Mouse (Mus musculus) embryonic facial prominence, embryonic 14.5 days (tissue): ENCODE measurements around the gene Sebox. TPM values are rescaled to one million over a fixed set of nuclear protein-coding genes. Genes with fewer than 3 reads are reported as not detected.

Source experiments
- ATAC-seq: fragments of 200-750 bp; cut with Nextera tagmentation; 2 replicates; pipeline ENCODE4 v1.8.0; 2017; ENCODE audit warnings: low read depth, moderate number of reproducible peaks, moderate TSS enrichment
- DNase-seq: peaks from one replicate; pipeline ENCODE4 v3.0.0-alpha.2; 2015; ENCODE audit warnings: low spot score
- H3K27ac ChIP-seq: fragments of 300-500 bp; sonication (generic); replicated peaks from 2 replicates; pipeline ENCODE4 v1.5.1; 2014; ENCODE audit warnings: low read depth, mild to moderate bottlenecking, low read length, moderate library complexity
- H3K27me3 ChIP-seq: fragments of 300-500 bp; sonication (generic); replicated peaks from 2 replicates; pipeline ENCODE4 v1.6.1; 2014; ENCODE audit warnings: low read length; ENCODE audit not compliant: control insufficient read depth, insufficient read depth
- H3K36me3 ChIP-seq: fragments of 300-500 bp; sonication (generic); 2 replicates; pipeline ENCODE4 v1.6.1; 2014; ENCODE audit warnings: low read length, mixed read lengths; ENCODE audit not compliant: control insufficient read depth, insufficient read depth
- H3K4me1 ChIP-seq: fragments of 300-500 bp; sonication (generic); 2 replicates; pipeline ENCODE4 v1.6.1; 2014; ENCODE audit warnings: antibody characterized with exemption, low read length; ENCODE audit not compliant: control insufficient read depth, insufficient read depth
- H3K4me2 ChIP-seq: fragments of 300-500 bp; sonication (generic); 2 replicates; pipeline ENCODE4 v1.6.1; 2014; ENCODE audit warnings: low read depth, mild to moderate bottlenecking, low read length, moderate library complexity, mixed read lengths
- H3K4me3 ChIP-seq: fragments of 300-500 bp; sonication (generic); 2 replicates; pipeline ENCODE4 v1.5.1; 2014; ENCODE audit warnings: low read depth, mild to moderate bottlenecking, low read length
- H3K9ac ChIP-seq: fragments of 300-500 bp; sonication (generic); 2 replicates; pipeline ENCODE4 v1.6.1; 2014; ENCODE audit warnings: low read depth, mild to moderate bottlenecking, low read length, moderate library complexity, mixed read lengths
- H3K9me3 ChIP-seq: fragments of 300-500 bp; sonication (generic); 2 replicates; pipeline ENCODE4 v1.6.1; 2016; ENCODE audit warnings: low read length; ENCODE audit not compliant: control insufficient read depth
- WGBS: fragments of 180-500 bp; shearing (Covaris S2); extraction: QIAGEN DNeasy Blood & Tissue Kit; methylation state at CpG from one replicate; pipeline ENCODE4 v1.1.7; 2014; 5-methylcytosine and 5-hydroxymethylcytosine counted together
- polyA plus RNA-seq: library from polyadenylated mRNA; unstranded; fragments of >200 nt; fragmentation: Nextera tagmentation; extraction: Ambion mirVana; gene quantifications from 2 replicates; pipeline ENCODE4 v1.2.1, GENCODE M21; 2014

Gene Sebox
- polyA plus RNA-seq, 1 experiment from 2014 or later: 0.17 TPM

DNA sequence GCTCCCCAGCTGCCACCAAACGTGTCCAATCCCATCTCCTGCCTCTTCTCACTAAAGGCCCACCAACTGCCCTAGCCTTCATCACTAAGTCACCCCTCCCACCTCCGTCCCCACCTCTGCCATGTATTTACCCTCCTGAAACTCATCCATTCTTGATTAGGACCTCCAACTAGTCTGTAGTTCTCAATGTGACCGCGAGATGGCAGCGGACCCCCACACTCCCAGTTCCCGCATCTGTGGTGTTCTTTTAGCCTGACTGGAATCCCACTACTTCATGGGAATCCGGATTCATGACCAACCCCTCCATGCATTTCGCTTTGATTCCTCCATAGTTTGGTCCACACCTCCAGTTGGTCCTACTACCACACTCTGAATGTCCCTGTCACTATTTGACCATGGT is 15.1 kb upstream of the Sebox start:
- no peak overlapping the region for H3K9ac ChIP-seq
- peak; percentile 40 for DNase-seq
- H3K36me3 ChIP-seq: no peaks in the 10 kb centered on the region
- H3K9me3 ChIP-seq: no peaks in the 10 kb centered on the region
- no peak overlapping the region for H3K4me2 ChIP-seq
- no peak overlapping the region for H3K27ac ChIP-seq
- H3K4me1 ChIP-seq: no peaks in the 10 kb centered on the region
- under 1% methylated on average over 8 of the region's 8 CpGs for WGBS
- no peak overlapping the region for H3K4me3 ChIP-seq
- ATAC-seq: no peak; the same call in 1 of the 2 replicates
- peaks cover 54% of the 10 kb centered on the region for H3K27me3 ChIP-seq

DNA sequence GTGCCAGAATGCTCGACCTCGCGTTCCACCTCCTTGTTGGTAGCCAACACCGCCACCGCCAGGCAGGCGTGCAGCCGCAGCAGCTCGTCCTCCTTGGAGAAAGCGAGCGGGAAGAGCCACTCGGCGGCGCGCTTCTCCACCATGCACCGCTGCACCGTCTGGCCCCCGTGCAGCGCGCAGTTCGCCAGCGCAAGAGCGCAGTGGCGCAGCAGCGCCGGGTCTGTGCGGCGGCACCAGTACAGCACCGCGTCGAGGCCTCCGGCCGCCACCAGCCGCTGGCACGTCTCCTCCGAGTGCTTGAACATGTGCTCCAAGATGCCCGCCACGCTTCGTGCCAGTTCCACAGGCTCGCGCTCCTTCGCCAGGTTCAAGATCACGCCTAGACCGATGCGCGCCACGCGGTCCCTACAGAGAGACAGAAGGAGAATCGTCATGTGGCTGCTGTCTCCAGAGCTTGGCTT is 12.4 kb upstream of the Sebox start:
- Histone ChIP-seq H3K9ac (0 out of 2 replicates have a peak overlapping the region, but pooled peaks have one; percentile 10), H3K27ac (no peak overlapping the region), H3K4me3 (peak overlapping the region; percentile 28), H3K36me3 (no peaks in the 10 kb centered on the region), H3K9me3 (no peaks in the 10 kb centered on the region), H3K27me3 (peaks cover 57% of the 10 kb centered on the region), H3K4me2 (peak overlapping the region; percentile 49), H3K4me1 (no peaks in the 10 kb centered on the region)
- DNase-seq (peak; percentile 59), ATAC-seq (peak; percentile 63)
- WGBS: 12% methylated on average over 34 of the region's 48 CpGs

- WGBS: 4% methylated on average over 6 of the region's 6 CpGs
- no peak overlapping the region for H3K9ac ChIP-seq
- H3K4me2 ChIP-seq: no peak overlapping the region
These were observed 7.3 kb upstream of the Sebox start for GRCm38 (mm10) chr11:78495904-78496303.

DNA sequence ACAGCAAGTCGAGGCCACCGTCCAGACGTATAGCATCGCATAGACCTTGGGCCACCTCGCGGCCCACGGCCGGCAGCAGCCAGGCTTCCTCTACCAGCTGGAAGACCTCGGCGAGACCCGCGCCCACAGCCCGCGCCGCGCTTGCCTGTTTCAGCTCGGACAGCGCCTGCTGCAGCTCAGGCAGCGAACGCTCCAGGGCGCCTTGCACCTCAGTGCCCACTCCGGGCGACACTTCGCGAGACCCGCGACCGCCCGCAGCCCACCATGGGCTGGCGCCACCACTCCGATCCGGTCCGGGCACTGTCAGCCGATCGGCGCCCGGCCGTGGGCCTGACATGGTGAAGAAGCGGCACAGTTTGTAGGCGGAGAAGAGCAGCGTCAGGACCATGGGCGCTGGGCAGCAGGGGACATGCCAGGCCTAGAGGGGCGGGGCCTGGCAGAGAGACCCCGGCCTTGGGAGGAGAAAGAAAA is 6.1 kb upstream of the Sebox start:
- Histone ChIP-seq H3K36me3 (no peaks in the 10 kb centered on the region), H3K27me3 (peaks cover 28% of the 10 kb centered on the region), H3K9ac (peak overlapping the region; percentile 60), H3K4me1 (peaks cover 12% of the 10 kb centered on the region; the same call in 1 of the 2 replicates), H3K4me3 (peak overlapping the region; percentile 50), H3K9me3 (no peaks in the 10 kb centered on the region), H3K27ac (0 out of 2 replicates have a peak overlapping the region, but pooled peaks have one; percentile 10), H3K4me2 (peak overlapping the region; percentile 97)
- WGBS: under 1% methylated on average over 42 of the region's 44 CpGs
- DNase-seq (peak; percentile 22), ATAC-seq (peak; percentile 50)

More at GRCm38 (mm10) chr11:78495904-78496303, 7.3 kb upstream of the Sebox start:
- H3K27me3 ChIP-seq: peaks cover 35% of the 10 kb centered on the region
- no peak overlapping the region for H3K27ac ChIP-seq
- H3K36me3 ChIP-seq: no peaks in the 10 kb centered on the region
- DNase-seq: peak; percentile 69
- no peaks in the 10 kb centered on the region for H3K9me3 ChIP-seq
- ATAC-seq: no peak
- no peak overlapping the region for H3K4me3 ChIP-seq
- peaks cover 12% of the 10 kb centered on the region; the same call in 1 of the 2 replicates for H3K4me1 ChIP-seq

DNA sequence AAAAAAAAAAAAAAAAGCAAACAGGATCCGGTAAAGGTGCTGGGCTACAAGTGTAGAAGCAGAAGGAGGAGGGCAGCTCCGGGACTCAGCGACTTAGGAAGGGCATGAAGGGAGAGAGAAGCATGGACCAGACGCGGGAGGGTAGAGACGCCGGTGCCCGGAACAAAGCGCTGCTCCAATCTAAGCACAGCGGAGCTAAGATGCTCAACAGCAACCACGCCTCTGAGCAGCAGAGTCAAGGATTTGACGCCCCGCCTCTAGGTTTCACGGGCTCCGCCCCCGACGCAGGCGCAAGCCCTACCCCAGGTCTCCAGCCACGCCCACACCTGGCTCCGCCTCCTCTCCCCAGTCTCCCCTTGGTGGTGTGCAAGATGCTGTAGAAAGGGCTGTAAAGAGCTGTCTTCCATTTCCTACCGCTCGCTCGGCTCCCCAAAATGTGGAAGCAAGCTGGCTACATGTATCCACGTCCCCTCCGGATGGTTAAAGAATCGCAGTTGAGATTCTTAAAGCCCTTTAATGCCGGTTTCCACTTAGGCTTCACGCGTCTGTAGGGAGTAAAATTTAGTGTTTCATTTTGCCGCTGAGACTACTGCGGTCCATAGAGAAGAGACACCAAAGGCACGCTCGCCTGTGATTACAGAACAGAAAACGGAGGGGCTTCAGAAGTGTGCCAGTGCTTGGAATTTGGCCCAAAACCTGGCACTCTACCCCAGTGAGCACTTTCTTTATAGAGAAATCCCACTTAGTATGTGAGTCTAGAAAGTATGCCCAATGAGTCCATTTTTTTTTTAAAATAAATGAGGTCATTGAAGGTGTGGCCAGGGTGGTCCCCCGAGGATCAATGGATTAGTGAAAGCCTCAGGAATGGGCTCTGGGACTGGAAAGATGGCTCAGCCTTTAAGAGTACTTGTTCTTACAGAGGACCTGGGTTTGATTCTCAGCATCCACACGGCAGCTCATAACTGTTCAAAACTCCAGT is 5.4 kb upstream of the Sebox start, which contains the start of gene Sarm1:
Sarm1 (minus strand) TSS at position 211 of the 979 bp plus-strand sequence.
- ATAC-seq (peak; percentile 98), DNase-seq (peak; percentile 97)
- H3K27ac ChIP-seq: peak within 1 kb of the TSS; percentile 10; the same call in 1 of the 2 replicates
- H3K27me3 ChIP-seq: peaks cover 28% of the 10 kb centered on the region
- H3K9ac ChIP-seq: peak within 1 kb of the TSS; percentile 60
- peaks cover 12% of the 10 kb centered on the region; the same call in 1 of the 2 replicates for H3K4me1 ChIP-seq
- peak within 1 kb of the TSS; percentile 97 for H3K4me2 ChIP-seq
- H3K9me3 ChIP-seq: no peaks in the 10 kb centered on the region
- WGBS: 3% methylated on average over 31 of the region's 36 CpGs
- H3K36me3 ChIP-seq: no peaks in the 10 kb centered on the region
- peak within 1 kb of the TSS; percentile 50 for H3K4me3 ChIP-seq

DNA sequence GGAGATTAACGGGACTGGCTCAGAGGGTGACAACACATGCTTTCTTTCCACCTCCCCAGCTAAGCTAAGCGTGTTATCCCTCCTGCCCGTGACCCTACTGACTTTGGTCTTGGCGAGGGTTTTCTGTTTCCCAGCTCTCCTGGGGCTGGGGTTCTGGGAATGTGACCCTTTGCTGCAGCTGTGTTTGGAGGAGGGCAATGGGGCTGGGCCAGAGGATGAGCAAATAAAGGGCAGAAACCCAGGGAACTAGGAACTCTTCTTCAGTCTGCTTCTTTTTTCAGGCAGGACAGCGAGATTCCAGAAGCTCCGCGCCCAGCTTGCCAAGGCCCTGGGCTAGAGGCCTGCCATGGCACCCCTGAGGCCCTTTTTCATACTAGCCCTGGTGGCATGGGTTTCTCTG is 4.2 kb upstream of the Sebox start, which contains the start of gene Vtn:
Vtn (plus strand) TSS at position 88 of the 400 bp plus-strand sequence.
- ATAC-seq: no peak
- Histone ChIP-seq H3K4me3 (peak within 1 kb of the TSS; percentile 50), H3K9ac (peak within 1 kb of the TSS; percentile 60), H3K9me3 (no peaks in the 10 kb centered on the region), H3K36me3 (no peaks in the 10 kb centered on the region), H3K4me2 (peak within 1 kb of the TSS; percentile 97), H3K27me3 (peaks cover 28% of the 10 kb centered on the region), H3K4me1 (peaks cover 12% of the 10 kb centered on the region; the same call in 1 of the 2 replicates), H3K27ac (no peak within 1 kb of the TSS; the same call in 1 of the 2 replicates)
- DNase-seq: no peak
- WGBS: 59% methylated on average over 7 of the region's 7 CpGs

GRCm38 (mm10) chr11:78499543-78499942 is 3.7 kb upstream of the Sebox start:
- H3K4me2 ChIP-seq: no peak overlapping the region
- no peak overlapping the region for H3K27ac ChIP-seq
- WGBS: 44% methylated on average over 13 of the region's 16 CpGs

GRCm38 (mm10) chr11:78500623-78501202 is 2.5 kb upstream of the Sebox start:
- Histone ChIP-seq H3K9me3 (no peaks in the 10 kb centered on the region), H3K4me2 (no peak overlapping the region), H3K4me3 (no peak overlapping the region), H3K27ac (no peak overlapping the region), H3K4me1 (peaks cover 12% of the 10 kb centered on the region; the same call in 1 of the 2 replicates), H3K27me3 (peaks cover 26% of the 10 kb centered on the region), H3K36me3 (no peaks in the 10 kb centered on the region), H3K9ac (no peak overlapping the region)
- no peak for ATAC-seq
- no peak for DNase-seq
- WGBS: 83% methylated on average over 9 of the region's 9 CpGs

More at GRCm38 (mm10) chr11:78499543-78499942, 3.7 kb upstream of the Sebox start:
- ATAC-seq (no peak), DNase-seq (no peak)
- Histone ChIP-seq H3K36me3 (no peaks in the 10 kb centered on the region), H3K9ac (no peak overlapping the region), H3K4me1 (peaks cover 12% of the 10 kb centered on the region; the same call in 1 of the 2 replicates), H3K9me3 (no peaks in the 10 kb centered on the region), H3K27me3 (peaks cover 28% of the 10 kb centered on the region), H3K4me3 (no peak overlapping the region)
